Mouse (Mus musculus): ENCODE data around the gene Habp4. TPM values are rescaled to one million over a fixed set of nuclear protein-coding genes. Genes with fewer than 3 reads are reported as not detected.

The Habp4 gene
- polyA plus RNA-seq, 1 experiment = 32.5 TPM

DNA sequence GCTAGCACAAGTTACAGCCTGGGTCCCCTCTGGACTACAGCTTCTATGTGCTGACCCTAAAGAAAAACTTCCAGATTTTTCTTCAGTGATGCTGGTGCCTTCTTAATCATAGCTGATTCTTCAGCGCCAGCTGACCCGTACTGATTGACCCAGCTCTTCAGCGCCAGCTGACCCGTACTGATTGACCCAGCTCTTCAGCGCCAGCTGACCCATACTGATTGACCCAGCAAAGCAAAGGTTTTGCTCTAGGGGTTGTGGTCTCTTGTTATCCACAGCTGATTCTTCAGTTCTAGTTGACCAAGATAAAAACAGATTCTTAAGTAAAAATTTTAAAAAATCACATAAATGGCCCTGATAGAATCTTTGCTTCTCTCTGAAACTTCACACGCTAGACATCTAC is 36.7 kb upstream of the Habp4 start:
- no peak overlapping the region for H3ac ChIP-seq (ENCODE audit: control insufficient read depth, insufficient read length)
- H3K4me3 ChIP-seq = no peak overlapping the region
- no peak for TF ChIP-seq MYOG (IDR thresholded peaks at IDR 0.05; ENCODE audit: control insufficient read depth in 1 of 3, insufficient read depth in 1 of 3, insufficient read length in 2 of 3, low read depth in 2 of 3)
- TF ChIP-seq CEBPB (IDR thresholded peaks at IDR 0.05; ENCODE audit: insufficient read depth, poor library complexity, severe bottlenecking) = no peak
- TF ChIP-seq POLR2A (IDR thresholded peaks at IDR 0.05; ENCODE audit: insufficient read length, low read depth) = no peak
- TF ChIP-seq MAX (IDR thresholded peaks at IDR 0.05; ENCODE audit: low read depth) = no peak
- no peak for TF ChIP-seq SRF (IDR thresholded peaks at IDR 0.05; ENCODE audit: control insufficient read depth, insufficient read length, low read depth)
- no peaks in the 10 kb centered on the region for H3K27me3 ChIP-seq (ENCODE audit: control insufficient read depth, insufficient read depth, insufficient read length)
- H3K36me3 ChIP-seq (ENCODE audit: control insufficient read depth, insufficient read depth) = no peaks in the 10 kb centered on the region
- no peaks in the 10 kb centered on the region for H3K79me2 ChIP-seq (ENCODE audit: control insufficient read depth, insufficient read depth)
- H3K4me2 ChIP-seq (ENCODE audit: low read depth) = no peak overlapping the region

DNA sequence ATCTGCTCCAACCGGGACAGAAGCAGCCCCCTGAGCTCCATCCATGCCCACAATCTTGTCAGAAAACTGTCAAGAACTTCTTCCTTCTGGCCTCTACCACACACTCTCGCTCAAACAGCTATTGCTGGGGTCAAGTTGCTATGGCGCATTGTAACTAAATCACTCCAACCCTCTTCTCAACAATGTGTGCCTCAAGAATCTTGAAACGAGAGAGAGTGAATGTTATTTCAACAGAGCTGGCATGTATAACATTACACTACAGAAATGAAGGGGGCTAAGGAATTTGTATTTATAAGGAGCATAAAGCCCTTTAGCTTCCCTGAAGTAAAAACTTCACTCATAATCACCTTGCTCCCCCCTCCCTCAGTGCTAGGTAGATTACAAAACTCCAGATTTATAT is 35.3 kb upstream of the Habp4 start:
- Histone ChIP-seq H3K4me2 (ENCODE audit: low read depth) (no peak overlapping the region), H3K4me3 (no peak overlapping the region), H3K79me2 (ENCODE audit: control insufficient read depth, insufficient read depth) (no peaks in the 10 kb centered on the region), H3ac (ENCODE audit: control insufficient read depth, insufficient read length) (no peak overlapping the region), H3K36me3 (ENCODE audit: control insufficient read depth, insufficient read depth) (no peaks in the 10 kb centered on the region), H3K27me3 (ENCODE audit: control insufficient read depth, insufficient read depth, insufficient read length) (no peaks in the 10 kb centered on the region)
- TF ChIP-seq POLR2A (IDR thresholded peaks at IDR 0.05; ENCODE audit: insufficient read length, low read depth) (no peak), MAX (IDR thresholded peaks at IDR 0.05; ENCODE audit: low read depth) (no peak), MYOG (IDR thresholded peaks at IDR 0.05; ENCODE audit: control insufficient read depth in 1 of 3, insufficient read depth in 1 of 3, insufficient read length in 2 of 3, low read depth in 2 of 3) (no peak), REST (IDR thresholded peaks at IDR 0.05; ENCODE audit: insufficient read depth, insufficient read length) (no peak), SRF (IDR thresholded peaks at IDR 0.05; ENCODE audit: control insufficient read depth, insufficient read length, low read depth) (no peak), CEBPB (IDR thresholded peaks at IDR 0.05; ENCODE audit: insufficient read depth, poor library complexity, severe bottlenecking) (no peak), E2F4 (IDR thresholded peaks at IDR 0.05; ENCODE audit: insufficient read depth) (no peak), POLR2AphosphoS2 (IDR thresholded peaks at IDR 0.05; ENCODE audit: insufficient read length, low read depth) (no peak), TCF12 (IDR thresholded peaks at IDR 0.05; ENCODE audit: insufficient read depth, poor library complexity, severe bottlenecking) (no peak), TCF3 (IDR thresholded peaks at IDR 0.05; ENCODE audit: insufficient read length, low read depth) (no peak), USF1 (IDR thresholded peaks at IDR 0.05; ENCODE audit: low read depth) (no peak), MYOD1 (IDR thresholded peaks at IDR 0.05; ENCODE audit: control insufficient read depth in 1 of 3, insufficient read length in 2 of 3, low read depth in 2 of 3) (no peak)

DNA sequence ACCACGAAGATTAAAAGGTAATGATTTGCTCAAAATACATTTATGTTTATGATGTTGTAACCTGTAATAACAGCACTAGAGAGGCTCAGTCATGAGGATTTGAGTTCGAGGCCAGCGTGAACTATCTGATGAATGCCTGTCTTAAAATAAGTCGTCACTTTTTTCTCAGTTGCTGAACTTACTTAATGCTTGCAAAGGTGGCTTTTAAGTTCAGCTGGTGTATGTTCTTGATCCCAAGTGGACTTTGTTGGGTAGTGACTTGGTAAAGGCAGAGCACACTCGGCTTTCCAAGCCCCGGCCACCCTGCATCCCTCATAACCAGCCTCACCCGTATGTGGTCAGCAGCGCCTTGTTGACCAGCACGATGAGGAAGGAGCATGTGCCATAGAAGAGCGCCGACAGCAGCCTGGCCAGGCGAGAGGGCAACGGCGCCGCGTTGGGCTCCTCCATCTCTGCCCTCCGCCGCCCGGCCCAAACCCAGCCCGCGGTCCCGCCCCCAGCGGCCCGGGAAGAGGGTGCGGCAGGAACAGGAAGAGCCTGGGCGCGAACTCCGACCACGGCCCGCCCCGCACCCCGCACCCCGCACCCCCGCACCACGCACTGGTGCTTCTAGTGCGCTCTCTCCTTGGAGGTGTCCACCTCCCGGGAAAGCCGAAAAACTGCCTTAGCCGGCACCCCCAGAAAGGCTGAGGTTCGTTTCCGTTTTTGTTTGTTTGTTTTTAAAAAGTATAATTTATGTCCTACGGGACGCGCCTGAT is 32.6 kb upstream of the Habp4 start, which contains the start of gene Slc35d2:
TSS of gene Slc35d2 (minus strand) at position 511 of the 758 bp plus-strand sequence.
- Histone ChIP-seq H3K79me2 (ENCODE audit: control insufficient read depth, insufficient read depth) (no peaks in the 10 kb centered on the region), H3K4me2 (ENCODE audit: low read depth) (peak within 1 kb of the TSS; percentile 85), H3K4me3 (peak within 1 kb of the TSS; percentile 50), H3ac (ENCODE audit: control insufficient read depth, insufficient read length) (no peak within 1 kb of the TSS), H3K27me3 (ENCODE audit: control insufficient read depth, insufficient read depth, insufficient read length) (no peaks in the 10 kb centered on the region), H3K36me3 (ENCODE audit: control insufficient read depth, insufficient read depth) (no peaks in the 10 kb centered on the region)
- TF ChIP-seq POLR2AphosphoS2 (IDR thresholded peaks at IDR 0.05; ENCODE audit: insufficient read length, low read depth) (peak; percentile 88), POLR2A (IDR thresholded peaks at IDR 0.05; ENCODE audit: insufficient read length, low read depth) (peak; percentile 85), TCF12 (IDR thresholded peaks at IDR 0.05; ENCODE audit: insufficient read depth, poor library complexity, severe bottlenecking) (no peak)

DNA sequence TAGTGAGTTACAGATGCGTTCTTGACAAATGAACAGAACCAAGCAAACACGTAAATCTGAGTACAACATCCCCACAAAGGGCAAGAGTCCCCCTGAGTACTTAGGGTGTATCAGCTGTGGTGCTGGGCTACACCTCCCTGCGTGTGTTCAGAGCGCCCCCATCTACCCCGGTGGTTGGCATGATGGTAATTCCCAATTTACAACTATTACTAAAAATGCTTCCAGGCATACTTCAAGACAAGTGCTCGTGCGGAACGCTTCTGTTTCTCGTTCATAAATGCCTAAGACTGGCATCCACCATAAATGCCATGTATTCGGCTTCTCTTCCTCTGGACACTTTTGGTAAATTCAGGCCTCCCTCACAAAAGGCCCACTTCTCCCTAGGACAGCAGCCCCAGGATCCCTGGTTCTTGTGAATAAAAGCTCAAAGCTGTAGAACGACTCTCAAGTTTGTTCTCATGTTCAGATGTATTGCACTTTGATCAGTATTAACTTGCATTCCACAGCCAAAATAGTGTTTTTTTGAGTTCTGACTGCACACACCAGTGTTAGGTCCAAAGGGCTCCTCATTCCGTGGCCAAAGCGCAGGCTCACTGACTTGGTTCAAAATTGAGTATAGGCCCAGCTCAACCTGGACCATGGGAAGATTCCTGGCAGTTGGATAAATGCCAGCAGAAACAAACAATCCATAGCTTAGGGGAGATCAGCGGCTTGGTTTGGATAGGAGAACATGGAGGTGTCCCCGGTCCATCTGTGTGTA is 31.8 kb upstream of the Habp4 start:
- Histone ChIP-seq H3K4me3 (peak overlapping the region; percentile 50), H3K27me3 (ENCODE audit: control insufficient read depth, insufficient read depth, insufficient read length) (no peaks in the 10 kb centered on the region), H3ac (ENCODE audit: control insufficient read depth, insufficient read length) (no peak overlapping the region), H3K4me2 (ENCODE audit: low read depth) (peak overlapping the region; percentile 85), H3K36me3 (ENCODE audit: control insufficient read depth, insufficient read depth) (no peaks in the 10 kb centered on the region), H3K79me2 (ENCODE audit: control insufficient read depth, insufficient read depth) (no peaks in the 10 kb centered on the region)
- TF ChIP-seq USF1 (IDR thresholded peaks at IDR 0.05; ENCODE audit: low read depth) (no peak), MYOD1 (IDR thresholded peaks at IDR 0.05; ENCODE audit: control insufficient read depth in 1 of 3, insufficient read length in 2 of 3, low read depth in 2 of 3) (no peak), POLR2AphosphoS2 (IDR thresholded peaks at IDR 0.05; ENCODE audit: insufficient read length, low read depth) (no peak), TCF12 (IDR thresholded peaks at IDR 0.05; ENCODE audit: insufficient read depth, poor library complexity, severe bottlenecking) (no peak), TCF3 (IDR thresholded peaks at IDR 0.05; ENCODE audit: insufficient read length, low read depth) (no peak), MYOG (IDR thresholded peaks at IDR 0.05; ENCODE audit: control insufficient read depth in 1 of 3, insufficient read depth in 1 of 3, insufficient read length in 2 of 3, low read depth in 2 of 3) (no peak), REST (IDR thresholded peaks at IDR 0.05; ENCODE audit: insufficient read depth, insufficient read length) (no peak), E2F4 (IDR thresholded peaks at IDR 0.05; ENCODE audit: insufficient read depth) (no peak), CEBPB (IDR thresholded peaks at IDR 0.05; ENCODE audit: insufficient read depth, poor library complexity, severe bottlenecking) (no peak), MAX (IDR thresholded peaks at IDR 0.05; ENCODE audit: low read depth) (no peak), POLR2A (IDR thresholded peaks at IDR 0.05; ENCODE audit: insufficient read length, low read depth) (no peak), SRF (IDR thresholded peaks at IDR 0.05; ENCODE audit: control insufficient read depth, insufficient read length, low read depth) (no peak)
